Mouse (Mus musculus) liver, adult 2 months (tissue): ENCODE measurements around the gene Ccdc121.

ENCODE experiments used
- CTCF ChIP-seq: fragments of 200-500 bp; IDR thresholded peaks from 2 replicates; pipeline ENCODE4 v1.5.1; 2011; ENCODE audit warnings: low read depth, low read length, control low read depth
- POLR2A ChIP-seq: fragments of 200-500 bp; IDR thresholded peaks from 2 replicates; pipeline ENCODE4 v1.6.1; 2011; ENCODE audit warnings: low read length, control low read depth; ENCODE audit not compliant: insufficient read depth; ENCODE audit errors: extremely low read depth

DNA sequence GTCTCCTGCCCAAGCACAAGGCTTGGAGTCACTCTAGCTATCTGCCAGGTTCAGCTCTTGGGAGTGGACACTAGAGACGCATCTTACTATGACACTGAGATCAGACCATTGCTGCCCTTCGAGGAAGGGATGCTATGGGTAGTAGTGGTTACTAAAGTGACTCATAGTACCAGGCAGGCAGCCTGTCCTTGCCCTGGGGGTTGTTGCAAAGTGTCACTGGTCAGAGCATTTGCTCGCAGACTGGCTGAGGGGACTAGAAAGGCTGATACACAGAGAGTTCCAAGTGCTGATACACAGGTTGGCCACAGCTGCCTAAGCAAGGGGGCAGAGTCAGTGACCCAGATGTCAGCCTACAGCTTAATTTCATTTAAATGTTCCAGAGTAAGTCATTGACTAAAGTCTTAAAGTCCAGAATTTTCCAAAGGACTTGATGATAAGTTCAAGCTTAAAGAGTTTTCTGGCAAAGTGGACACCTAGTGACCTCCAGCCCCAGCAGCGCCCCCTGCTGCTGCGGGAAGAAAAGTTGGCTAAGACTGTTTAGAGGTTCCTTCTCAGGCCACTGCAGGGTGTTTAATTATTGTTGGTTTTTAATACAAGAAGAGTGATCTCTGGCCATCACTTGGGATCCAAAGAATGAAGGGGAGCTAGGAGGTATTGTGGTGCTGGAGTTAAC lies 32.6 kb upstream of the Ccdc121 start:
- TF ChIP-seq POLR2A (no peak), CTCF (peak; percentile 71)
